In genomic region chr1:44720785-44721410, GRCm38 (mm10) we compare ENCODE assay signal across 18 mouse cellular contexts.
DNase-seq lines count a peak whose midpoint lies in the region; ATAC-seq lines count a peak whose summit lies in the region.
"Had no signal": no experiment of that assay in that cellular context is flagged by ENCODE, and none has a peak within 500 bp of the region (broad histone marks: within the 10 kb centered on the region; RNA-seq: fewer than 3 reads in every experiment).

No protein-coding gene starts in this region.

- ATAC-seq in hindbrain, embryonic 13.5 days (ENCODE audit: low FRiP score) = no peak
- peak; percentile 17; the same call in 1 of the 2 replicates for ATAC-seq in midbrain, embryonic 14.5 days (ENCODE audit: low FRiP score, low TSS enrichment)

- H3K9ac ChIP-seq in hindbrain, embryonic 13.5 days = no peak overlapping the region
- H3K9ac ChIP-seq in midbrain, embryonic 14.5 days (replicated peaks; ENCODE audit: low read length) = no peak overlapping the region
- H3K9ac ChIP-seq: embryonic facial prominence, embryonic 15.5 days; heart, embryonic 15.5 days; hindbrain, embryonic 15.5 days; neural tube, embryonic 13.5 days had no signal

- DNase-seq in hindbrain, embryonic 10.5 days (ENCODE audit: low spot score) = peak; percentile 33
- DNase-seq in embryo, embryonic 11 days = peak; percentile 35
- DNase-seq in limb, embryonic 10.5 days (ENCODE audit: low spot score) = peak; percentile 38
- no peak for DNase-seq in midbrain, embryonic 14.5 days
- DNase-seq in gastrocnemius, postnatal 36 days = no peak
- DNase-seq in heart, adult 9 months (ENCODE audit: low spot score in 2 of 2) = no peak
- DNase-seq in layer of hippocampus, adult 18-20 months (ENCODE audit: low spot score in 2 of 2) = no peak
- DNase-seq: B cell, adult 2 months; cerebellum, postnatal 10 days; kidney, adult 2 months; kidney, postnatal 4 days; left cerebral cortex, postnatal 4 days; lung, postnatal 36 days had no signal

- no peaks in the 10 kb centered on the region for H3K36me3 ChIP-seq in hindbrain, embryonic 10.5 days
- H3K36me3 ChIP-seq in hindbrain, embryonic 13.5 days = no peaks in the 10 kb centered on the region
- H3K36me3 ChIP-seq in limb, embryonic 10.5 days = no peaks in the 10 kb centered on the region
- H3K36me3 ChIP-seq in midbrain, embryonic 14.5 days (ENCODE audit: control insufficient read depth, insufficient read depth, low read length) = no peaks in the 10 kb centered on the region
- H3K36me3 ChIP-seq: embryonic facial prominence, embryonic 15.5 days; heart, embryonic 15.5 days; hindbrain, embryonic 15.5 days; neural tube, embryonic 13.5 days had no signal

- intact Hi-C loops in gastrocnemius, postnatal 36 days (cut with DNase I) = no loop called here

- no peaks in the 10 kb centered on the region for H3K9me3 ChIP-seq in hindbrain, embryonic 10.5 days
- no peaks in the 10 kb centered on the region for H3K9me3 ChIP-seq in hindbrain, embryonic 13.5 days
- no peaks in the 10 kb centered on the region for H3K9me3 ChIP-seq in limb, embryonic 10.5 days (replicated peaks)
- no peaks in the 10 kb centered on the region for H3K9me3 ChIP-seq in midbrain, embryonic 14.5 days (ENCODE audit: control insufficient read depth, low read length)
- H3K9me3 ChIP-seq: embryonic facial prominence, embryonic 15.5 days; heart, embryonic 15.5 days; hindbrain, embryonic 15.5 days; neural tube, embryonic 13.5 days had no signal

- H3K27ac ChIP-seq in hindbrain, embryonic 10.5 days = peak overlapping the region; percentile 4; the same call in 1 of the 2 replicates
- H3K27ac ChIP-seq in hindbrain, embryonic 13.5 days = no peak overlapping the region
- H3K27ac ChIP-seq in limb, embryonic 10.5 days = peak overlapping the region; percentile 46
- no peak overlapping the region for H3K27ac ChIP-seq in midbrain, embryonic 14.5 days (replicated peaks; ENCODE audit: low read depth, low read length)
- H3K27ac ChIP-seq: embryonic facial prominence, embryonic 15.5 days; heart, embryonic 15.5 days; hindbrain, embryonic 15.5 days; neural tube, embryonic 13.5 days had no signal

- peaks cover 14% of the 10 kb centered on the region for H3K4me1 ChIP-seq in hindbrain, embryonic 10.5 days (replicated peaks)
- H3K4me1 ChIP-seq in hindbrain, embryonic 13.5 days (replicated peaks) = no peaks in the 10 kb centered on the region
- peaks cover 5% of the 10 kb centered on the region for H3K4me1 ChIP-seq in limb, embryonic 10.5 days
- H3K4me1 ChIP-seq in midbrain, embryonic 14.5 days (ENCODE audit: control insufficient read depth, insufficient read depth, low read length) = no peaks in the 10 kb centered on the region
- H3K4me1 ChIP-seq: embryonic facial prominence, embryonic 15.5 days; heart, embryonic 15.5 days; hindbrain, embryonic 15.5 days; neural tube, embryonic 13.5 days had no signal

- WGBS in hindbrain, embryonic 10.5 days = 57% methylated on average over 4 of the region's 4 CpGs
- WGBS in hindbrain, embryonic 13.5 days = 60% methylated on average over 4 of the region's 4 CpGs
- 89% methylated on average over 4 of the region's 4 CpGs for WGBS in limb, embryonic 10.5 days
- 63% methylated on average over 4 of the region's 4 CpGs for WGBS in midbrain, embryonic 14.5 days

- no peak overlapping the region for H3K4me2 ChIP-seq in hindbrain, embryonic 13.5 days
- H3K4me2 ChIP-seq in midbrain, embryonic 14.5 days (ENCODE audit: low read length) = no peak overlapping the region
- H3K4me2 ChIP-seq: embryonic facial prominence, embryonic 15.5 days; heart, embryonic 15.5 days; hindbrain, embryonic 15.5 days; neural tube, embryonic 13.5 days had no signal

- no peak overlapping the region for H3K4me3 ChIP-seq in hindbrain, embryonic 10.5 days
- no peak overlapping the region for H3K4me3 ChIP-seq in hindbrain, embryonic 13.5 days
- no peak overlapping the region for H3K4me3 ChIP-seq in limb, embryonic 10.5 days
- no peak overlapping the region for H3K4me3 ChIP-seq in midbrain, embryonic 14.5 days (replicated peaks; ENCODE audit: low read depth, low read length)
- H3K4me3 ChIP-seq: embryonic facial prominence, embryonic 15.5 days; heart, embryonic 15.5 days; hindbrain, embryonic 15.5 days; neural tube, embryonic 13.5 days had no signal

- H3K27me3 ChIP-seq in hindbrain, embryonic 10.5 days (ENCODE audit: insufficient read depth, poor library complexity, severe bottlenecking) = no peaks in the 10 kb centered on the region
- H3K27me3 ChIP-seq in hindbrain, embryonic 13.5 days = no peaks in the 10 kb centered on the region
- H3K27me3 ChIP-seq in limb, embryonic 10.5 days (ENCODE audit: low read depth, poor library complexity, severe bottlenecking) = no peaks in the 10 kb centered on the region
- no peaks in the 10 kb centered on the region for H3K27me3 ChIP-seq in midbrain, embryonic 14.5 days (ENCODE audit: control insufficient read depth, insufficient read depth, low read length)
- H3K27me3 ChIP-seq: embryonic facial prominence, embryonic 15.5 days; heart, embryonic 15.5 days; hindbrain, embryonic 15.5 days; neural tube, embryonic 13.5 days had no signal

Comparison
In these comparisons a context has a peak if more than half of its experiments do, and no peak if none do; other contexts are left out.
1. H3K27ac ChIP-seq: peak in hindbrain, embryonic 10.5 days (single experiment) and limb, embryonic 10.5 days (single experiment); none in hindbrain, embryonic 13.5 days (single experiment) and midbrain, embryonic 14.5 days (single experiment).
2. DNase-seq: peak in hindbrain, embryonic 10.5 days (single experiment), embryo, embryonic 11 days (single experiment) and limb, embryonic 10.5 days (single experiment); none in midbrain, embryonic 14.5 days (single experiment), gastrocnemius, postnatal 36 days (0 of 2), heart, adult 9 months (0 of 2) and layer of hippocampus, adult 18-20 months (0 of 2).